Mouse (Mus musculus) stomach, postnatal 0 days (tissue): Measurements from ENCODE around the gene Cd300lg.

Experiments
- CTCF ChIP-seq: IDR thresholded peaks from 2 replicates; pipeline ENCODE4 v1.5.1; 2016; ENCODE audit warnings: antibody characterized with exemption, low read depth, mild to moderate bottlenecking, moderate library complexity
- EP300 ChIP-seq: optimal IDR thresholded peaks from 2 replicates; pipeline ENCODE3; 2016; ENCODE audit warnings: antibody characterized with exemption

GRCm38 (mm10) chr11:102029304-102029703 lies 12.0 kb upstream of the Cd300lg start:
- TF ChIP-seq CTCF, result no peak
- TF ChIP-seq EP300, result no peak
